Mouse (Mus musculus) CH12.LX (cell line): ENCODE measurements at regions not wholly inside any gene's neighbourhood (a gene's known extent, or its start where the extent isn't known, plus 50 kb on each side); places are given as distances from the start of the nearest gene placed in this dataset.

Experiments used
- DNase-seq: peaks from one replicate; pipeline ENCODE4 v3.0.0-alpha.2; 2013; ENCODE audit errors: extremely low read depth
- H3K27ac ChIP-seq: 2 replicates; pipeline ENCODE4 v1.5.1; 2012; ENCODE audit warnings: low read depth, mild to moderate bottlenecking, control low read depth, moderate library complexity; ENCODE audit not compliant: insufficient read depth
- H3K27me3 ChIP-seq: replicated peaks from 2 replicates; pipeline ENCODE3; 2012; ENCODE audit warnings: inconsistent platforms
- H3K36me3 ChIP-seq, 2 experiments: replicated peaks in 1 of 2; 2 replicates each; pipeline versions ENCODE3 to v1.6.1; 2012; ENCODE audit warnings: inconsistent platforms in 1 of 2, low read length in 1 of 2, mild to moderate bottlenecking in 1 of 2, mixed read lengths in 1 of 2, moderate library complexity in 1 of 2; ENCODE audit not compliant: control insufficient read depth in 1 of 2, insufficient read depth in 1 of 2
- H3K4me1 ChIP-seq, 2 experiments: 2 replicates each; pipeline ENCODE4 v1.6.1; 2012; ENCODE audit warnings: inconsistent platforms in 1 of 2, moderate library complexity in 1 of 2; ENCODE audit not compliant: insufficient read depth in 2 of 2, control insufficient read depth in 1 of 2
- H3K4me2 ChIP-seq: 2 replicates; pipeline ENCODE4 v1.6.1; 2012; ENCODE audit warnings: low read depth, mild to moderate bottlenecking, control low read depth; ENCODE audit not compliant: poor library complexity, insufficient read depth, severe bottlenecking
- H3K4me3 ChIP-seq, 3 experiments: fragments of 150-350 bp in 1 of 3; sonication (generic) in 1 of 3; replicated peaks in 1 of 3; 2 replicates each; pipeline versions ENCODE3 to v1.5.1; 2011 to 2012; ENCODE audit warnings: low read depth in 2 of 3, low read length in 2 of 3, mild to moderate bottlenecking in 2 of 3, moderate library complexity in 2 of 3, control low read depth in 1 of 3, improper control_type of control experiment in 1 of 3, inconsistent platforms in 1 of 3, mixed read lengths in 1 of 3; ENCODE audit not compliant: poor library complexity in 1 of 3
- H3K79me2 ChIP-seq: replicated peaks from 2 replicates; pipeline ENCODE4 v1.6.1; 2012; ENCODE audit warnings: mild to moderate bottlenecking, moderate library complexity; ENCODE audit not compliant: control insufficient read depth, poor library complexity, insufficient read depth, severe bottlenecking; ENCODE audit errors: extremely low read depth
- H3K9ac ChIP-seq: 2 replicates; pipeline ENCODE4 v1.6.1; 2012; ENCODE audit warnings: low read depth, mild to moderate bottlenecking, control low read depth, moderate library complexity; ENCODE audit not compliant: insufficient read depth
- H3K9me3 ChIP-seq: replicated peaks from 2 replicates; pipeline ENCODE3; 2012; ENCODE audit warnings: low read length, inconsistent platforms, mixed read lengths
- BHLHE40 ChIP-seq: IDR thresholded peaks from 2 replicates; pipeline ENCODE4 v1.6.1; 2011; ENCODE audit warnings: mild to moderate bottlenecking, low read depth, low read length, improper control_type of control experiment
- CHD1 ChIP-seq: IDR thresholded peaks from 2 replicates; pipeline ENCODE4 v1.6.1; 2012; ENCODE audit warnings: low read depth, low read length, improper control_type of control experiment, inconsistent platforms
- CTCF ChIP-seq, 2 experiments: IDR thresholded peaks in 1 of 2; conservative IDR thresholded peaks in 1 of 2; 2 replicates each; pipeline ENCODE4 v1.5.1; 2011 to 2012; ENCODE audit warnings: low read depth in 2 of 2, low read length in 2 of 2, improper control_type of control experiment in 1 of 2, inconsistent platforms in 1 of 2, mild to moderate bottlenecking in 1 of 2, moderate library complexity in 1 of 2
- EP300 ChIP-seq: IDR thresholded peaks from 2 replicates; pipeline ENCODE4 v1.6.1; 2011; ENCODE audit warnings: low read length, improper control_type of control experiment
- ETS1 ChIP-seq: conservative IDR thresholded peaks from 2 replicates; pipeline ENCODE4 v1.6.1; 2012; ENCODE audit warnings: low read depth, mild to moderate bottlenecking, inconsistent platforms, low read length, improper control_type of control experiment, moderate library complexity
- HCFC1 ChIP-seq: IDR thresholded peaks from 2 replicates; pipeline ENCODE4 v1.6.1; 2012; ENCODE audit warnings: low read depth, mild to moderate bottlenecking, inconsistent platforms, low read length, improper control_type of control experiment
- IRF4 ChIP-seq: IDR thresholded peaks from 2 replicates; pipeline ENCODE4 v1.6.1; 2014; ENCODE audit warnings: low read depth, mild to moderate bottlenecking, inconsistent platforms, low read length, improper control_type of control experiment
- JUN ChIP-seq: IDR thresholded peaks from 2 replicates; pipeline ENCODE4 v1.6.1; 2011; ENCODE audit warnings: low read depth, mild to moderate bottlenecking, low read length, improper control_type of control experiment, moderate library complexity; ENCODE audit not compliant: insufficient read depth
- JUND ChIP-seq: conservative IDR thresholded peaks from 2 replicates; pipeline ENCODE4 v1.6.1; 2011; ENCODE audit warnings: low read depth, low read length, improper control_type of control experiment
- MAFK ChIP-seq: IDR thresholded peaks from 2 replicates; pipeline ENCODE4 v1.6.1; 2011; ENCODE audit warnings: low read length, improper control_type of control experiment; ENCODE audit not compliant: insufficient replicate concordance
- MAX ChIP-seq: IDR thresholded peaks from 2 replicates; pipeline ENCODE4 v1.6.1; 2011; ENCODE audit warnings: low read length, improper control_type of control experiment
- MAZ ChIP-seq: IDR thresholded peaks from 2 replicates; pipeline ENCODE4 v1.6.1; 2012; ENCODE audit warnings: low read depth, mild to moderate bottlenecking, inconsistent platforms, low read length, improper control_type of control experiment, moderate library complexity
- MEF2A ChIP-seq: IDR thresholded peaks from 2 replicates; pipeline ENCODE4 v1.6.1; 2014; ENCODE audit warnings: low read depth, mild to moderate bottlenecking, inconsistent platforms, low read length, improper control_type of control experiment, borderline replicate concordance
- MXI1 ChIP-seq: IDR thresholded peaks from 2 replicates; pipeline ENCODE4 v1.6.1; 2011; ENCODE audit warnings: mild to moderate bottlenecking, low read depth, low read length, improper control_type of control experiment
- MYC ChIP-seq: IDR thresholded peaks from 2 replicates; pipeline ENCODE4 v1.6.1; 2011; ENCODE audit warnings: low read depth, mild to moderate bottlenecking, improper control_type of control experiment, low read length
- NELFE ChIP-seq: IDR thresholded peaks from 2 replicates; pipeline ENCODE4 v1.6.1; 2011; ENCODE audit warnings: low read depth, low read length, improper control_type of control experiment
- NRF1 ChIP-seq: IDR thresholded peaks from 2 replicates; pipeline ENCODE4 v1.6.1; 2014; ENCODE audit warnings: low read depth, mild to moderate bottlenecking, inconsistent platforms, low read length, improper control_type of control experiment, moderate library complexity
- RAD21 ChIP-seq: IDR thresholded peaks from 2 replicates; pipeline ENCODE4 v1.6.1; 2011; ENCODE audit warnings: low read depth, mild to moderate bottlenecking, low read length, improper control_type of control experiment, moderate library complexity
- RCOR1 ChIP-seq: conservative IDR thresholded peaks from 2 replicates; pipeline ENCODE4 v1.6.1; 2012; ENCODE audit warnings: low read depth, mild to moderate bottlenecking, inconsistent platforms, low read length, improper control_type of control experiment
- SIN3A ChIP-seq: IDR thresholded peaks from 2 replicates; pipeline ENCODE4 v1.6.1; 2012; ENCODE audit warnings: low read length, improper control_type of control experiment, inconsistent platforms
- SMC3 ChIP-seq: IDR thresholded peaks from 2 replicates; pipeline ENCODE4 v1.6.1; 2011; ENCODE audit warnings: low read depth, low read length, improper control_type of control experiment
- UBTF ChIP-seq: IDR thresholded peaks from 2 replicates; pipeline ENCODE4 v1.6.1; 2012; ENCODE audit warnings: low read depth, mild to moderate bottlenecking, inconsistent platforms, low read length, improper control_type of control experiment, moderate library complexity
- USF2 ChIP-seq: conservative IDR thresholded peaks from 2 replicates; pipeline ENCODE4 v1.6.1; 2011; ENCODE audit warnings: low read depth, low read length, improper control_type of control experiment
- ZC3H11A ChIP-seq: IDR thresholded peaks from 2 replicates; pipeline ENCODE4 v1.6.1; 2012; ENCODE audit warnings: low read depth, mild to moderate bottlenecking, inconsistent platforms, low read length, improper control_type of control experiment
- ZKSCAN1 ChIP-seq: IDR thresholded peaks from 2 replicates; pipeline ENCODE4 v1.6.1; 2012; ENCODE audit warnings: low read depth, inconsistent platforms, low read length, improper control_type of control experiment, borderline replicate concordance
- ZMIZ1 ChIP-seq: IDR thresholded peaks from 2 replicates; pipeline ENCODE4 v1.6.1; 2012; ENCODE audit warnings: low read depth, mild to moderate bottlenecking, inconsistent platforms, low read length, improper control_type of control experiment
- dilution Hi-C: fragments of 300-500 bp; cut with MboI; formaldehyde crosslinking; loops from 2 replicates; pipeline ENCODE4 v1.14.3; 2020; ENCODE audit warnings: low sequenced_read_pairs; ENCODE audit not compliant: extremely low pct_unique_long_range_greater_than_20kb, extremely low pct_ligation_motif_present
- in situ Hi-C: fragments of 300-500 bp; cut with MboI; formaldehyde crosslinking; loops from 3 replicates; pipeline ENCODE4 v1.14.3; 2019; ENCODE audit warnings: low sequenced_read_pairs, low pct_ligation_motif_present, low pct_unique_long_range_greater_than_20kb, mixed read lengths

GRCm38 (mm10) chr13:90464051-90464450, 374.6 kb upstream of the Xrcc4 start:
- no peaks in the 10 kb centered on the region for H3K27me3 ChIP-seq
- dilution Hi-C loops (no loop called here), in situ Hi-C loops (no loop called here)

GRCm38 (mm10) chr13:90463381-90463780, 374.0 kb upstream of the Xrcc4 start:
- no peak for TF ChIP-seq JUND
- TF ChIP-seq MXI1: no peak
- TF ChIP-seq CHD1: no peak
- no peak for TF ChIP-seq BHLHE40
- no peak for TF ChIP-seq MYC
- TF ChIP-seq USF2: no peak
- no peak for TF ChIP-seq ETS1
- no peak for TF ChIP-seq RAD21
- no peak for TF ChIP-seq MAZ
- TF ChIP-seq NRF1: no peak
- no peak for TF ChIP-seq SMC3
- TF ChIP-seq MEF2A: no peak
- no peak for TF ChIP-seq EP300
- TF ChIP-seq RCOR1: no peak
- no peak for TF ChIP-seq JUN
- no peak for TF ChIP-seq IRF4
- DNase-seq: no peak
- in situ Hi-C loops: no loop called here
- no peaks in the 10 kb centered on the region for H3K27me3 ChIP-seq
- no peak overlapping the region for H3K9ac ChIP-seq
- dilution Hi-C loops: no loop called here
- H3K4me2 ChIP-seq: no peak overlapping the region
- no peaks in the 10 kb centered on the region for H3K4me1 ChIP-seq
- H3K36me3 ChIP-seq: no peaks in the 10 kb centered on the region
- H3K27ac ChIP-seq: no peak overlapping the region
- no peaks in the 10 kb centered on the region for H3K79me2 ChIP-seq
- H3K9me3 ChIP-seq: no peaks in the 10 kb centered on the region
- no peak overlapping the region for H3K4me3 ChIP-seq

More at GRCm38 (mm10) chr13:90464051-90464450, 374.6 kb upstream of the Xrcc4 start:
- Histone ChIP-seq H3K36me3 (no peaks in the 10 kb centered on the region), H3K4me3 (no peak overlapping the region), H3K27ac (no peak overlapping the region), H3K9me3 (no peaks in the 10 kb centered on the region), H3K9ac (no peak overlapping the region), H3K4me1 (no peaks in the 10 kb centered on the region), H3K79me2 (no peaks in the 10 kb centered on the region), H3K4me2 (no peak overlapping the region)
- no peak for DNase-seq
- TF ChIP-seq ZC3H11A (no peak), MAFK (no peak), HCFC1 (no peak), ZKSCAN1 (no peak), BHLHE40 (no peak), CTCF (conservative IDR thresholded peaks at IDR 0.05 in 1 of 2, IDR thresholded peaks at IDR 0.05 in 1 of 2; ENCODE audit: low read depth in 2 of 2, low read length in 2 of 2) (no peak), ZMIZ1 (no peak), MAZ (no peak), EP300 (no peak), SIN3A (no peak), RAD21 (no peak), MAX (no peak), NELFE (no peak), UBTF (no peak), MXI1 (no peak)
